Mouse (Mus musculus) CD4-positive, CD25-positive, alpha-beta regulatory T cell (primary cell): Measurements from ENCODE around the gene Lsm6. TPM values are rescaled to one million over a fixed set of nuclear protein-coding genes. Genes with fewer than 3 reads are reported as not detected.

Experiments
- polyA plus RNA-seq: library from polyadenylated mRNA; unstranded; fragments of 100-300 nt; shearing (Covaris generic); gene quantifications from one replicate; pipeline ENCODE4 v1.2.1, GENCODE M21; 2017

Gene Lsm6
- polyA plus RNA-seq = 141 TPM

DNA sequence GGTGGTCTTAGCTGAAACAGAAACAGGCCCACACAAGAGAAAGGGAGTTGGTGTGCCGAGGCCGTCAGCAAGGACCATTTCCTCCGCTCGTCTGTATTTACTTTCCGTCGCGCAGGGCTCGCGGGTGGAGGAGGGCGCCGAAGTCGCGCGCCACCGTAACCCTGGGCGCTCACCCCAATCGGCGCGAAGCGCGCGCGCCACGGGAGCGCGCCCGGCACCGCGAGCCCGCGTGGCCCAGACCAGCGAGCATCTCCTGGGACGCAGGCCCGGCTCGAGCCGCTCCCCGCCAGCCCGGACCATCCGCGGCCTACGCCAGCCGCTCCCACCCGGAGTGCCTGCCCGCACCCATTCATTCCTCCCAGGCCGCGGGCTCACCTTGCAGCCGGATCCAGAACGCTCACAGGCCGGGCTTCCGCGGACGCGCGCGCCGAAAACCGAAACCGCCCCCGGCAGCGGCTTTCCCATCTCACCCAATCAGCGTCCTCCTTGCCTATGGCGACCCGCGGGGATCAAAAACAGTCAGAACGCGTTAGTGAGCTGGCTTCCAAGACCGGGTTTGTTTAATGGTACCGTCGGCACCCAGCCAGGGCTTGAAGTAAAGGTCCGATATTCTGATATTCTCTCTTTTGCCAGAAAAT lies at the start of gene Lsm6:
TSS of gene Lsm6 (minus strand) at position 468 of the 638 bp plus-strand sequence.

Other genes starting within 250 kb of the Lsm6 start
- 4.9 TPM for gene Zfp827, start 207.3 kb upstream of the Lsm6 start, polyA plus RNA-seq